Mouse (Mus musculus) intestine, embryonic 16.5 days (tissue): ENCODE data around the gene Plxna1. TPM values are rescaled to one million over a fixed set of nuclear protein-coding genes. Genes with fewer than 3 reads are reported as not detected.

Source experiments
- ATAC-seq: fragments of 200-750 bp; cut with Nextera tagmentation; 2 replicates; pipeline ENCODE4 v1.8.0; 2017; ENCODE audit warnings: moderate TSS enrichment, moderate library complexity
- H3K27ac ChIP-seq: fragments of 300-500 bp; sonication (generic); 2 replicates; pipeline ENCODE4 v1.5.1; 2014; ENCODE audit warnings: mild to moderate bottlenecking, low read length
- H3K27me3 ChIP-seq: fragments of 300-500 bp; sonication (generic); replicated peaks from 2 replicates; pipeline ENCODE4 v1.6.1; 2014; ENCODE audit warnings: low read length, control low read depth, mixed read lengths; ENCODE audit not compliant: control insufficient read depth, insufficient read depth
- H3K36me3 ChIP-seq: fragments of 300-500 bp; sonication (generic); 2 replicates; pipeline ENCODE4 v1.6.1; 2014; ENCODE audit warnings: low read length, control low read depth; ENCODE audit not compliant: control insufficient read depth, insufficient read depth
- H3K4me1 ChIP-seq: fragments of 300-500 bp; sonication (generic); 2 replicates; pipeline ENCODE4 v1.6.1; 2014; ENCODE audit warnings: low read length, control low read depth, mixed read lengths; ENCODE audit not compliant: control insufficient read depth, insufficient read depth
- H3K4me2 ChIP-seq: fragments of 300-500 bp; sonication (generic); 2 replicates; pipeline ENCODE4 v1.6.1; 2014; ENCODE audit warnings: low read depth, low read length, control low read depth
- H3K4me3 ChIP-seq: fragments of 300-500 bp; sonication (generic); 2 replicates; pipeline ENCODE4 v1.5.1; 2014; ENCODE audit warnings: mild to moderate bottlenecking, low read length
- H3K9ac ChIP-seq: fragments of 300-500 bp; sonication (generic); 2 replicates; pipeline ENCODE4 v1.6.1; 2014; ENCODE audit warnings: low read depth, low read length
- H3K9me3 ChIP-seq: fragments of 300-500 bp; sonication (generic); 2 replicates; pipeline ENCODE4 v1.6.1; 2016; ENCODE audit warnings: low read length, control low read depth; ENCODE audit not compliant: control insufficient read depth
- WGBS: fragments of 180-500 bp; shearing (Covaris S2); extraction: QIAGEN DNeasy Blood & Tissue Kit; methylation state at CpG from one replicate; pipeline ENCODE4 v1.1.7; 2014; 5-methylcytosine and 5-hydroxymethylcytosine counted together
- polyA plus RNA-seq: library from polyadenylated mRNA; unstranded; fragments of >200 nt; fragmentation: Nextera tagmentation; extraction: Ambion mirVana; gene quantifications from 2 replicates; pipeline ENCODE4 v1.2.1, GENCODE M21; 2015

Plxna1 gene
- polyA plus RNA-seq, 1 experiment from 2014 or later: 5.4 TPM

DNA sequence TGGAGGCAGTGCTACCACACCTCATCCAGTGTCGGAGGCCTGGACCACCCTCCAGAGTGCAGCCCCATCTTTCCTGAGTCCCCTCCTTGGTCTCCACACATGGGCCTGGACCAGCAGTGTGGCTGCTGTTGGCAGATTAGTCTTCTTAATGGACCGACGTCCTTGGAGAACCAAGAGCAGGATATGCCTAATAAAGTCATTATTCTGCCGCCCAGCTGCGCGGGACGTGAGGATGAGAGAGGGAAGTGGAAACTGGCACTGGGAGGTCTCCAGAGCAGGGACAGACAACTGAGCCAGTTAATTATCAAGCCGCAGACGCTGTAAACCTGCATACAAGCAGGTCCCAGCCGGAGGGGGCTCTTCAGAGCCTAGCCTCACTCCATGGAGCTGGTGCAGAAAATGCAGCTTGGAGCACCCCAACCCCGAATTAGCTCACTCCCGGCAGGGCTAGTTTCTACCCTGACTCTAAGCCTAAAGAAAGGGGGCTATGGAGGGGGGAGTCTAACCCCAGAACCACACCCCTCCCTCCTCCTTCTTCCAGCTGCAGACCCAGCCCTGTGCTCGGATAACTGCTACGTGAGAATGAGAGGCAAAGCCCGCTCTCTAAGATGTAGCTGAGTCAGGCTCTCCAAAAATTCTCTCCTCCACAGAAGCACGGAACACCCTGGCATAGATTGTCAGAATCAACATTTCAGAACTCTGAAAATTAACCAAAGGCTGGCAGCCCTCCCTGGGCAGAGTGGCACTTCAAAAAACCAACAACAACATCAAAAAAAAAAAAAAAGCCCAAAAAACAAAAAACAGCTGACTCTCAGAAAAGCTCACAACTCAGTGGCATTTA is 80.7 kb downstream of the Plxna1 start:
- peak; percentile 72 for ATAC-seq
- Histone ChIP-seq H3K9ac (no peak overlapping the region), H3K36me3 (no peaks in the 10 kb centered on the region), H3K27ac (no peak overlapping the region), H3K4me3 (no peak overlapping the region), H3K4me2 (peak overlapping the region; percentile 29; the same call in 1 of the 2 replicates), H3K9me3 (no peaks in the 10 kb centered on the region), H3K27me3 (no peaks in the 10 kb centered on the region), H3K4me1 (peaks cover 8% of the 10 kb centered on the region)
- 11% methylated on average over 16 of the region's 16 CpGs for WGBS

DNA sequence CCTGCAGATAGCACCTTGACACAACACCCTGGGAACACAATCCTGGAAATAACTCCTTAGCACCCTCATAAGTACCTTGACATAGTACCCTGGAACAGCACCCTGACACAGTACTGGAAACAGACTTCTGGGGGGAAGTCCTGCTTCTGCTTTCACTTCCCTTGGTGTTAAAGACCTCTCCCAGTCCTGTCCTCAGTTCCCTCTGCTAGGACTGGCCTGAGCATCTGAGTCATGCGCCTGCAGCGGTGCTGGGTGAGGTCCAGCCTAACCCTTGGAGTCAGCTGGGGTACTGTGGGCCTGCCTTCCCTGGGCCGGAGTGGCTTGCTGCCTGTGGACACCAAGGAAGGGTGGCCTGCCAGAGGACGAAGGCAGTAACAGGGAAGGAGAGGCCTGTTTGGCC is 81.9 kb downstream of the Plxna1 start:
- ATAC-seq: no peak
- WGBS: 79% methylated on average over 4 of the region's 4 CpGs
- no peak overlapping the region for H3K4me2 ChIP-seq

DNA sequence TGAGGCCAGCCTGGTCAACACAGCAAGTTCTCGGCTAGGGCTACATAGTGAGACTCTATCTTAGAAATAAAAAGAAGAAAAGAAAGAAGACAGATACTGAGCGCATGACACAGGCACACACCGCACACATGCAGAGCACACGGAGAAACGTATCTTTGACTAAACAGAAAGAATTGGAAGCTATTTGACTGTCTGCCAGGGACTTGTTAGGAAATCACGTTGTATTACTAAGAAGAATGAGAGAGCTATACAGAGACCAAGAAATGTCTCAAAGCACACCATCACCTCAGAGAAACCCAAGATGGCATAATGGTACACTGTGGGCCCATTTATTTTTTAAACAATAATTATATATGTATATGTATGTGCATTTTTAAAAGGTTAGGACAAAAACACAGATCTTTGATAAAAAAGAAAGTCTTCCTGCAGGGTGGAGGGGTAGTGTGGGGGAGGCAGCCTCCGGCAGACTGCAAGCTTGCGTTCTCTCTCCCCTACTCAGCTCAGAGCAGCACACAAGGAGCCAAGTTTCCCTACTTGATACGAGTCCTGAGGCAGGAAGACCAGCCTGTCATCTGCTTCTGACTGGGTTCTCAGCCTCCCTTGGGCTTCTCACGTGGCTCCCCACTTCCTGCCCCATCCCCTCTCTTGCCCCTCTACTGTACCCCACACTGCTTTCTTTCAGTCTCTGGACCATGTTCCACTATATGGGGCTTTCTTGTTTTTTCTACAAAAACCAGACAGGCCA is 90.5 kb downstream of the Plxna1 start:
- Histone ChIP-seq H3K36me3 (no peaks in the 10 kb centered on the region), H3K4me1 (no peaks in the 10 kb centered on the region), H3K27me3 (no peaks in the 10 kb centered on the region), H3K9ac (no peak overlapping the region), H3K4me3 (no peak overlapping the region), H3K4me2 (no peak overlapping the region), H3K9me3 (no peaks in the 10 kb centered on the region), H3K27ac (no peak overlapping the region)
- 62% methylated on average over 10 of the region's 10 CpGs for WGBS
- no peak for ATAC-seq

More for the DNA sequence above, 81.9 kb downstream of the Plxna1 start:
- Histone ChIP-seq H3K4me3 (no peak overlapping the region), H3K9me3 (no peaks in the 10 kb centered on the region), H3K36me3 (no peaks in the 10 kb centered on the region), H3K9ac (no peak overlapping the region), H3K4me1 (peaks cover 6% of the 10 kb centered on the region; the same call in 1 of the 2 replicates), H3K27ac (no peak overlapping the region), H3K27me3 (no peaks in the 10 kb centered on the region)

GRCm38 (mm10) chr6:89267181-89267580 is 95.2 kb downstream of the Plxna1 start:
- Histone ChIP-seq H3K4me1 (no peaks in the 10 kb centered on the region), H3K4me3 (no peak overlapping the region), H3K4me2 (no peak overlapping the region), H3K9me3 (no peaks in the 10 kb centered on the region), H3K27ac (no peak overlapping the region), H3K27me3 (no peaks in the 10 kb centered on the region), H3K36me3 (no peaks in the 10 kb centered on the region), H3K9ac (no peak overlapping the region)
- WGBS: 75% methylated on average over 5 of the region's 5 CpGs
- no peak for ATAC-seq

Other genes with a start within 250 kb of the Plxna1 start
- 36.8 and 41.3 TPM in 2 replicates for gene Chchd6, start 233.0 kb upstream of the Plxna1 start, polyA plus RNA-seq